Mouse (Mus musculus) CD8-positive naive resting alpha-beta T cell, adult 2 months (primary cell): ENCODE data around the gene Zfp174.
"Not testable (repeated sequence)": the region's sequence is repeated elsewhere in the genome, so short reads cannot be mapped to it uniquely, and the experiment has no call there.

Source experiments
- DNase-seq, 2 experiments: peaks; one replicate each; pipeline ENCODE4 v3.0.0; 2022; ENCODE audit warnings: low read depth in 2 of 2, low spot score in 2 of 2

Gene Zfp174

GRCm38 (mm10) chr16:3846711-3847518 is at the start of gene Zfp174:
TSS of gene Zfp174 (plus strand) at chr16:3847268.
- DNase-seq, result peak; percentile 83 to 87

GRCm38 (mm10) chr16:3808176-3808575 is 38.9 kb upstream of the Zfp174 start:
- no peak for DNase-seq

- DNase-seq, result not testable (repeated sequence)
Measured at GRCm38 (mm10) chr16:3814667-3815066, 32.4 kb upstream of the Zfp174 start.

DNA sequence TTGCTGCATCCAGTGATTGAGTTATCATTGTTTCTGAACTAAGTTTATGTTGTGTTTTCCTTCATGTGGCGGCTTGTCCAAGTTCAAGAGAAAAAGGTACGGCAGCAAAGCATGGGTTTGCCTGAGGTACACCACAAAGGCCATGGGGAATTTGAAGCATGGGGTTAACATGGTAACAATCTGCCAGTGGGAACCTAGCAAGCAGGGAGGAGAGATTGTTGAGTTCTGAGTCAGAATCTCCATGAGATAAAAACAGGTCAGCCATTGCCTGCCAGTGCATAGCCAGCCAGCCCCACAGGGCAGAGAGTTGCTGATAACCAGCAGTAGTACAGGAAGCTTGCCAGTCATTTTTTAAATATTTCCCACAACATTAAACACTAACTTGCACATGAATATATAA is 26.9 kb upstream of the Zfp174 start:
- no peak for DNase-seq

DNA sequence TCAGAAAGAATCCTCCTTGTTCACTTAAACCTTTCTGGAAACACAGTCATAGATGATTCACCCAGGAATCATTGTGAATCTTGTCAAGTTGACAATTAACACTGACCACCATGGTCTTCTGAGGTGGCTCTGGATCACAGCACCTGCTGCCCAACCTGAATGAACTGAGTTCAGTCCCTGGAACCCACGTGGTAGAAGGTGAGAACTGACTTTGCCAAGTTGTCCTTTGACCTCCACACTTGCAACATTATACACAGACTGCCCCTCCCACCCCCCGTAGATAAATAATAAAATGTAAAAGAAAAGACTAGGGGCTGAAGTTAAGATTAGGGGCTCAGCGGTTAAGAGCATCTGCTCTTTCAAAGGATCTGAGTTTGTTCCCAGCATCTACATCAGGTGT is 19.0 kb upstream of the Zfp174 start:
- no peak for DNase-seq

DNA sequence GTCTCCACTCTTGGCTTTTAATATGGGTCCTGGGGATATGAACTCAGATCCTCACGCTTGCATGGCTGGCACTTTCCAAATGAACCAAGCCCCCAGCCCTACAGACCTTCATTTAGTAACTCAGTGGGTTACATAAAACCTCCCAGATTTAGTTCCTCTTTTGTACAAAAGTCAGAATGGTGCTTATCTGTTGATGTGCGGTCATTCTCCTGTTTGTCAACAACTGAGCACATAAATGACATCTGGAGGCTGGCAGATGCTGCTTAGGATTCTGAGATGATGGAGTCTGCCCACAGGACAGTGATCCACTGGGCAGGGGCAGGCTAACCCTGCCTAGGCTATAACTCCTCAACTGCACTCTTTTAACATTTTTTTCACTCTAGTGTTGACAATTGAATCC is 17.3 kb upstream of the Zfp174 start:
- no peak for DNase-seq

GRCm38 (mm10) chr16:3830588-3831109 is 16.4 kb upstream of the Zfp174 start, which contains the start of gene Olfr15:
TSS of gene Olfr15 (plus strand) at chr16:3830878.
- DNase-seq, result no peak

DNA sequence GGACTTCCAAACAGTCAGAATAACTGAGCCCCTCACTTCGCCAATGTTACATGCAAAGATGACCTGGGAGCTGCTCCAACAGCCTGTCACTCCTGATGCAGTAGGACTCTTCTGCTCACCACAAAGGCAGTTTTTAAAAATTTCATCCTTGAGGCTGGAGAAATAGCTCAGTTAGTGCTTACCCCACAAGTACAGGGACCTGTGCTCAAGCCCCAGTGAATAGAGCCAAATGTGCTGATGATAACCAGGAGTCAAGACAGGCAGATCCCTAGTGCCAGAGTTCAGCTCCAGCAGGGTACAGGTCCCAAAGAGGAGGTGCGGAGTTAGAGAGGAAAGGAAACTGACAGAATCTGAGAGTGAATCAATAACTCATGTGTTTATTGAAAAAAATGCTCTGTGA is 11.6 kb upstream of the Zfp174 start:
- DNase-seq, result no peak

GRCm38 (mm10) chr16:3839157-3839885 is 7.7 kb upstream of the Zfp174 start:
- DNase-seq, result peak in 1 of 2 experiments; percentile 16

DNA sequence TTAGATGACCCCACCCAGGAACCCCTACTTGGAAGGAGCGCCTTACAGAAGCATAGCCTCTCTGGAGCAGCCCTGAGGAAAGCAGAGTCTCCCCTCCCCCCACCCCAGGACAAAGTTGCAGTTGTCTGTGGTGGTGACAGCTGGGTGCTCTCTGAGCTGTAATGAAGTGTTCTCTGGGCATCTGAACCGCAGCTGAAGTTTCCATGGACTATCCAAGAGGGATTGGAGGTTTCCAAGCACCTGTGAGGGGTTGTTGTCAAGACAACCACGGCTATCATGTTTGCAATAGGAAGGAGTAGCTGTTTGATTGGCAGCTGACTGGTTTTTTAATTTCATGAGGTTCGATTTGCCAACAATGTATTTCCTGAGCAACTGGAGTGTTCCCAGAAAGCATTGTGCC is 4.1 kb upstream of the Zfp174 start:
- no peak for DNase-seq

DNA sequence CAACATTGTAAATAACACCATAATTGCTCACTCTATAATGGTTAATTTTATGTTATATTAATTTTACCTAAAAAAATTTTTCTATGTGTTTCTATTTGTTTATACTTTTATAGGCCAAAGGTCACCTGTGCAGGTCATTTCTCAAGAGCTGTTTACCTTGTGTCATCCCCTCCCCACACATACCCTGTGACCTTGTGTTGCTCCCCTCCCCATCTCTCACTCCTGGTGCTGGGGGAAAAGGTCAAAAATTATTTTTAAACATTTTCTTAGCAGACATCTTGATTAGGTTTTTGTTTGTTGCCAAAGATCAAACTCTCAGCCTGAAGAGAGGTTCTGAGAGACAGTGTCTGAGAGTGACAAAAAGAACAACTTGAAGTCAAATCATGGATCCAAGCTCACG is 3.3 kb upstream of the Zfp174 start:
- DNase-seq, result no peak

DNA sequence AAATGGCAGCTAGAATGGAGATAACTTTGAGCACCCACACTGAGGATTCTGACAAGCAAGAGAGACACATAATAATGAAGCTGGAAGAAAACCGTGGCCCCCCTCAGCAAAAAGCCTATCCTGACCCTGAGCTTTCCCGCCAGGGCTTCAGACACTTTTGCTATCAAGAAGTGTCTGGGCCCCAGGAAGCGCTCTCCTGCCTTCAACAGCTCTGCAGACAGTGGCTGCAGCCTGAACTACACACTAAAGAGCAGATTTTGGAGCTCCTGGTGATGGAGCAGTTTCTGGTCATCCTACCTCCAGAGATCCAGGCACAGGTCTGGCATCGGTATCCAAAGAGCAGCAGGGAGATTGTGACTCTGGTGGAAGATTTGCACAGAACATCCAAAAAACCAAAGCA is 803 bp downstream of the Zfp174 start:
- no peak for DNase-seq

DNA sequence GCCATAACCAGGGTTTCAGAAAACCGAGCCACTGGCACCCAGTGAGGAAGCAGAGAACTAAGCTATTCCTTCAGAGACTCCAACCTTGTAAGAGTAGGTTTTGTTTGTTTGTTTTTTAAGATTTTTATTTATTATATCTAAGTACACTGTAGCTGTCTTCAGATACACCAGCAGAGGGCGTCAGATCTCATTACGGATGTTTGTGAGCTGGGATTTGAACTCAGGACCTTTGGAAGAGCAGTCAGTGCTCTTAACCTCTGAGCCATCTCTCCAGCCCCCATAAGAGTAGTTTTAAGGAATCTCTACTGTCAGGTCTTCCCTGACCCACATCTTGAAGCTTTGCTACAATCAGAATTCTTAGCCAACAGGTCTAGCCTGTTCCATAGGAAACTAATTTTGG is 1.3 kb downstream of the Zfp174 start:
- no peak for DNase-seq

GRCm38 (mm10) chr16:3851301-3851700 is 4.2 kb downstream of the Zfp174 start:
- not testable (repeated sequence) for DNase-seq

GRCm38 (mm10) chr16:3852586-3852985 is 5.5 kb downstream of the Zfp174 start:
- no peak for DNase-seq

- no peak for DNase-seq
Measured at GRCm38 (mm10) chr16:3854437-3855182, 7.5 kb downstream of the Zfp174 start.

DNA sequence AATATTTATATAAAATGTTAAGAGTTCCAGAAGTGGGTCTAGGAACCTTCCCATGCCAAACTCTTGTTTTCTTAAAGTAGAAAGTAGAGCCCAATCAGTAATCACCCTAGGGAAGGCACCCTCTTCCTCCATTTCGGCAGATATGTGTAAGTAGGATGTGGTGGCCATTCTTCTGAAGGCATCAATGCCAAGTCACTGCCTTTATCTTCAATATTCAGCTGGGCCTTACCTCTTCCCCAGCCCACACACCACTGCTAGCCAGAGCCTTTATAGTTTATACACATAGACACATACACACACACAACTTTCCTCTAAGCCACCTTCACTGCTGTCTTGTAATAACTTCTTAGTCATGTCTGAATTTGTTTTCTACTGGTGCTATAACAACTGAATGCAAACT is 8.7 kb downstream of the Zfp174 start:
- DNase-seq, result no peak

DNA sequence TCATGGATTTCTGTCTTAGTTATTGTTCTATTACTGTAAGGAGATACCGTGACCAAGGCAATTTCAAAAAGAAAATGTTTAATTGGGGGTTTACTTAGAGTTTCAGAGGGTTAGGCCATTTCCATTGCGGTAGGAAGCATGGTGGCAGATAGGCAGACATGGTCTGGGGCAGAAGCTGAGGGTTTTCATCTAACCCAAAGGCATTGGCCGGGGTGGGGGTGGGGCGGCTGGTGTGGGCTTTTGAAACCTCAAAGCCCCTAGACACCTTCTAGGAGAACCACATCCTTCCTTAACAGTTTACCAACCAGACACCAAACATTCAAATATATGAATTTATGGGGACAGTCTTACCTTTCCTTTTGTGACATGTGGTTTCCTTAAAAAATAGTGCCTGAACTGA is 12.2 kb downstream of the Zfp174 start:
- DNase-seq, result no peak

DNA sequence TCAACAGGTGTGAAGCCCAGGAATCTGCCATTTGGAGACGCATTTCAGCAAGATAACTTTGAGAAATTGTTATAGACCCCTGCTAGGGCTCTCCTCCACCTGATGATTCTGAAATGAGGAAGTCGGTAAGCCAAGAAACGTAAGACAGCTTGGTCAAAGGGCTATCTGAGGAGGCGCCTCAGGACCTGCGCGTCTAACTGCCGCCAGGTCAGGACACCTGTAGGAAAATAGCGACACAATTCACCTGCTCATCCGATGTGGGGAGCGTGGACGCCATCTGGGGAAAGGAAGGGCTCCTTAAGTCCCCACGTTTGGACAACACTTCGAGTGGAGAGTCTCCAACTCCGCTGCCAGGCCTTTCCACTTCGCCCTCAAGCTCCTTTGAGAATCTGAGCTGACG is 24.7 kb downstream of the Zfp174 start:
- DNase-seq, result no peak

GRCm38 (mm10) chr16:3872216-3873047 is 25.4 kb downstream of the Zfp174 start, which contains the start of gene Naa60:
TSS of gene Naa60 (plus strand) at chr16:3872375.
- DNase-seq, result peak; percentile 83 to 84

DNA sequence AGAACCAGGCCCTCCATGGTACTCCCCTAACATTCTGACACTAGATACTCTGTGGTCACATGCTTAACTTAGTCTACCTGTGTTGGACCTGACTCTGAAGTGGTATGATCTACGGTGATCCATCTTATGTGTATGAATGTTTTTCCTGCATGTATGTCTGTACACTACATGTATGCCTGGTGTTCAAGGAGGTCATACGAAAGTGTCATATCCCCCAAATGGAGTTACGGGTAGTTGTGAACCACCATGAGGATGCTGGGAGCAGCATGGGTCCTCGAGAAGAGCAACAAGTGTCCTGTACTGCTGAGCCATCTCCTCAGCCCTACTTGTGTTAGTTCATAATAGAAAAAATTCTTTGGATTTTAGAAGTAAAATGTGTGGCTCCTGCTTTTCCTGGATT is 29.3 kb downstream of the Zfp174 start:
- DNase-seq, result no peak
